Mouse (Mus musculus): Measurements from ENCODE around the gene Phex. TPM values are rescaled to one million over a fixed set of nuclear protein-coding genes. Genes with fewer than 3 reads are reported as not detected.

Gene Phex
- total and polyA plus RNA-seq, 3 experiments: 0.01 to 0.12 TPM; not detected in 1

- TF ChIP-seq ELF1 (IDR thresholded peaks at IDR 0.05; ENCODE audit: low read depth, low read length): no peak
- no peak for TF ChIP-seq EP300 (IDR thresholded peaks at IDR 0.05; ENCODE audit: low read depth in 1 of 2, low read length in 2 of 2)
- TF ChIP-seq MAZ (IDR thresholded peaks at IDR 0.05; ENCODE audit: low read depth, low read length): no peak
- TF ChIP-seq ETS1 (IDR thresholded peaks at IDR 0.05; ENCODE audit: low read depth, low read length): no peak
- TF ChIP-seq HCFC1 (IDR thresholded peaks at IDR 0.05; ENCODE audit: low read depth, low read length): no peak
- TF ChIP-seq UBTF (IDR thresholded peaks at IDR 0.05; ENCODE audit: borderline replicate concordance, insufficient read depth, low read depth, low read length): no peak
- TF ChIP-seq E2F4 (IDR thresholded peaks at IDR 0.05; ENCODE audit: borderline replicate concordance, low read depth, low read length): no peak
- no peak for TF ChIP-seq TCF12 (IDR thresholded peaks at IDR 0.05; ENCODE audit: low read depth, low read length)
- no peak for DNase-seq (ENCODE audit: low read depth, low spot score)
- H3K27ac ChIP-seq (ENCODE audit: control insufficient read depth, low read depth, low read length): no peak overlapping the region
- no peak overlapping the region for H3K9ac ChIP-seq (ENCODE audit: control insufficient read depth, low read depth, low read length, poor library complexity, severe bottlenecking)
- H3K79me2 ChIP-seq (ENCODE audit: control insufficient read depth, insufficient read depth, low read length, poor library complexity): no peaks in the 10 kb centered on the region
- H3K27me3 ChIP-seq (ENCODE audit: control insufficient read depth in 1 of 2, insufficient read depth in 2 of 2, low read length in 2 of 2): no peaks in the 10 kb centered on the region
- no peaks in the 10 kb centered on the region for H3K9me3 ChIP-seq (replicated peaks; ENCODE audit: insufficient read depth, low read length)
- no peaks in the 10 kb centered on the region for H3K4me1 ChIP-seq (ENCODE audit: control insufficient read depth in 1 of 2, insufficient read depth in 2 of 2, low read length in 2 of 2)
- H3K36me3 ChIP-seq (ENCODE audit: control insufficient read depth in 1 of 2, insufficient read depth in 2 of 2, low read length in 2 of 2): no peaks in the 10 kb centered on the region
- H3K4me3 ChIP-seq (ENCODE audit: control insufficient read depth in 1 of 2, insufficient read depth in 1 of 2, low read depth in 2 of 2, low read length in 2 of 2): no peak overlapping the region
Measured at GRCm38 (mm10) chrX:157144675-157145074, 270.4 kb downstream of the Phex start.

DNA sequence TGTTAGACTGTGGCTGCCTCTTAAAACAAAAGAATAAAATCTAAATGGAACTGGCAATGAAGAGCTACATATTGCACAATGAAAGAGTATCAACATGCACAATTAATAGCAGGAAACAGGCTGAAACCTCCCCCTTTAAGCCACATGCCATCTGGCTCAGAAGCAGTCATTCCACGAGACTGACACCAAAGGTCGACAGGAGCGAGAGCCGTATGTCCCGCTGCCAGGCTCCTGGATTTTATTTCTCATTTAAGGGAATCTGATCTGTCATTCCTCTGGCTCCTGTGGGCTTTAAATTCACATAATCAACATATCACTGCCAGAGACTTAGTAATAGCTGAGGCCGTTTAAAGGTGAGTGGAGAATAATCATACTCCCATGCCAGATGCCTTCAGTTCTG is 275.5 kb downstream of the Phex start:
- H3K27me3 ChIP-seq (ENCODE audit: control insufficient read depth in 1 of 2, insufficient read depth in 2 of 2, low read length in 2 of 2): no peaks in the 10 kb centered on the region
- TF ChIP-seq MAX (IDR thresholded peaks at IDR 0.05; ENCODE audit: low read length) (no peak), RCOR1 (IDR thresholded peaks at IDR 0.05; ENCODE audit: low read depth, low read length) (no peak), CHD1 (IDR thresholded peaks at IDR 0.05; ENCODE audit: low read depth, low read length) (no peak)

More for the DNA sequence above, 275.5 kb downstream of the Phex start:
- Histone ChIP-seq H3K27ac (ENCODE audit: control insufficient read depth, low read depth, low read length) (no peak overlapping the region), H3K9ac (ENCODE audit: control insufficient read depth, low read depth, low read length, poor library complexity, severe bottlenecking) (no peak overlapping the region), H3K4me3 (ENCODE audit: control insufficient read depth in 1 of 2, insufficient read depth in 1 of 2, low read depth in 2 of 2, low read length in 2 of 2) (no peak overlapping the region), H3K9me3 (replicated peaks; ENCODE audit: insufficient read depth, low read length) (no peaks in the 10 kb centered on the region), H3K4me1 (ENCODE audit: control insufficient read depth in 1 of 2, insufficient read depth in 2 of 2, low read length in 2 of 2) (no peaks in the 10 kb centered on the region), H3K36me3 (ENCODE audit: control insufficient read depth in 1 of 2, insufficient read depth in 2 of 2, low read length in 2 of 2) (no peaks in the 10 kb centered on the region), H3K79me2 (ENCODE audit: control insufficient read depth, insufficient read depth, low read length, poor library complexity) (no peaks in the 10 kb centered on the region)
- DNase-seq (ENCODE audit: low read depth, low spot score): no peak

Other genes with a start within 250 kb of the Phex start
- 102 and 137 TPM in 2 replicates for gene Sms, start 77.0 kb upstream of the Phex start, total RNA-seq (2012; rRNA removed)
- gene Sms, start 77.0 kb upstream of the Phex start, polyA plus RNA-seq (2012; ENCODE audit: insufficient read depth in 1 of 2, insufficient read length in 2 of 2, low read depth in 1 of 2, low replicate concordance in 2 of 2, missing spikeins in 1 of 2): 100 to 1,000 TPM; 144 to 681 TPM
- 2.0 and 2.1 TPM in 2 replicates for gene Yy2, start 153.7 kb upstream of the Phex start, total RNA-seq (2012; rRNA removed)
- gene Yy2, start 153.7 kb upstream of the Phex start, polyA plus RNA-seq (2012; ENCODE audit: insufficient read depth in 1 of 2, insufficient read length in 2 of 2, low read depth in 1 of 2, low replicate concordance in 2 of 2, missing spikeins in 1 of 2): not detected
- gene Mbtps2, start 183.4 kb upstream of the Phex start, total RNA-seq (2012; rRNA removed): 7.0 and 7.7 TPM in 2 replicates
- 100 to 1,000 TPM in 1 of 2 experiments, 10 to 100 TPM in 1; 31.8 to 209 TPM for gene Mbtps2, start 183.4 kb upstream of the Phex start, polyA plus RNA-seq (2012; ENCODE audit: insufficient read depth in 1 of 2, insufficient read length in 2 of 2, low read depth in 1 of 2, low replicate concordance in 2 of 2, missing spikeins in 1 of 2)